Mouse (Mus musculus): ENCODE results near the gene Prl6a1. TPM values are rescaled to one million over a fixed set of nuclear protein-coding genes. Genes with fewer than 3 reads are reported as not detected.

Gene Prl6a1
- polyA plus RNA-seq (2014; fragmentation: Nextera tagmentation; extraction: Ambion mirVana) = not detected in 2 replicates

GRCm38 (mm10) chr13:27312334-27313225 lies at the start of gene Prl6a1:
TSS of gene Prl6a1 (plus strand) at chr13:27312627.
- 89% methylated on average over 7 of the region's 7 CpGs for WGBS
- H3K4me1 ChIP-seq (replicated peaks; ENCODE audit: control insufficient read depth, insufficient read depth, low read length) = no peaks in the 10 kb centered on the region
- no peaks in the 10 kb centered on the region for H3K9me3 ChIP-seq (ENCODE audit: control insufficient read depth, low read length)
- H3K27me3 ChIP-seq (ENCODE audit: control insufficient read depth, insufficient read depth, low read length) = no peaks in the 10 kb centered on the region
- no peak within 1 kb of the TSS for H3K4me2 ChIP-seq (replicated peaks; ENCODE audit: low read depth, low read length)
- H3K9ac ChIP-seq (ENCODE audit: low read depth, low read length) = no peak within 1 kb of the TSS
- H3K4me3 ChIP-seq (ENCODE audit: low read depth, low read length) = no peak within 1 kb of the TSS
- DNase-seq (ENCODE audit: low spot score) (no peak), ATAC-seq (ENCODE audit: low FRiP score) (no peak)
- no peaks in the 10 kb centered on the region for H3K36me3 ChIP-seq (ENCODE audit: control insufficient read depth, insufficient read depth, low read length)
- H3K27ac ChIP-seq (ENCODE audit: low read depth, low read length) = no peak within 1 kb of the TSS

DNA sequence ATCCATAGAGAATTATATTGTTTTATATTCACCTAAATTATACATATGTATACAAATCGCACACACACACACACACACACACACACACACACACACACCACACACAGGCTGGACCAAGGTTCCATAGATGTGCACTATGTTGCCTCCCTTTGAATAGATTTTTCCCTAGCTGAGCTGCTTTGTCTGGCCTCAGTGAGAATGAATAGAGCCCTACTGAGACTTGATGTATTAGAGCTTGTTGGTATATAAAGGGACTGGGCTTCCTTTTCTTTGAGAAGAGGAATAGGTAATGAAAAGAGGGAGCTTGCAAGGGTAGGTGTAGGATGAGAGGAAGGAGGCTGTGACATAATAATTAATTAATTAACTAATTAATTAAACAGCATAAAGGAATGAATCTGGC lies 22.6 kb downstream of the Prl6a1 start:
- H3K9ac ChIP-seq (ENCODE audit: low read depth, low read length) = no peak overlapping the region
- no peak overlapping the region for H3K27ac ChIP-seq (ENCODE audit: low read depth, low read length)
- H3K9me3 ChIP-seq (ENCODE audit: control insufficient read depth, low read length) = no peaks in the 10 kb centered on the region
- ATAC-seq (ENCODE audit: low FRiP score) = peak; percentile 82
- WGBS = 54% methylated on average over 1 of the region's 1 CpGs
- no peaks in the 10 kb centered on the region for H3K4me1 ChIP-seq (replicated peaks; ENCODE audit: control insufficient read depth, insufficient read depth, low read length)
- no peak overlapping the region for H3K4me3 ChIP-seq (ENCODE audit: low read depth, low read length)
- no peaks in the 10 kb centered on the region for H3K36me3 ChIP-seq (ENCODE audit: control insufficient read depth, insufficient read depth, low read length)
- no peaks in the 10 kb centered on the region for H3K27me3 ChIP-seq (ENCODE audit: control insufficient read depth, insufficient read depth, low read length)
- peak; percentile 7 for DNase-seq (ENCODE audit: low spot score)
- no peak overlapping the region for H3K4me2 ChIP-seq (replicated peaks; ENCODE audit: low read depth, low read length)

DNA sequence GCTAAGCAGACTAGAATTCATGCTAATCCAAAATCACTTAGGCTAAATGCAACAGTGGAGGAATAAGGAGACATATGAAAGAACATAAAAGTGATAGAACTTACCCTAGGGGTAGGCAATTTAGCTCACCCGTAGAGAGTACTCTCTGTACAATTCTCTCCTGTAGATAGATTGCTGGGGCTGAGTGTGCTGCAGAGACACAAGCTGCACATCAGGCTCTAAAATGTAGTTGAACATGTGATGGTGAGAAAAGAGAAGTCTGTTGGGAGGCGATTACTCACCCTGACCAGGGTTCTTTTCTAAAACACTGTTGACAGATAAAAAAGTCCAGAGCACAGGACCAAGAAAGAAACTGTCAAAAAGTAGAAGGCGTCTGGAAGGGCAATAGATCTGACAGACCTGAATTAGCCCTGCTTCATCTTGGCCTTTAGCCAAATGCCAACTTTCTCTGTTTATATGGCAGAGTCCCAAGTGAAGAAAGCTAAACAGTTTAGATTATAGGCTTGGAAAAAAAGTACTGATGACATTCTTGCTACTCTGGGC lies 30.4 kb downstream of the Prl6a1 start:
- DNase-seq (ENCODE audit: low spot score) (no peak), ATAC-seq (ENCODE audit: low FRiP score) (no peak)

DNA sequence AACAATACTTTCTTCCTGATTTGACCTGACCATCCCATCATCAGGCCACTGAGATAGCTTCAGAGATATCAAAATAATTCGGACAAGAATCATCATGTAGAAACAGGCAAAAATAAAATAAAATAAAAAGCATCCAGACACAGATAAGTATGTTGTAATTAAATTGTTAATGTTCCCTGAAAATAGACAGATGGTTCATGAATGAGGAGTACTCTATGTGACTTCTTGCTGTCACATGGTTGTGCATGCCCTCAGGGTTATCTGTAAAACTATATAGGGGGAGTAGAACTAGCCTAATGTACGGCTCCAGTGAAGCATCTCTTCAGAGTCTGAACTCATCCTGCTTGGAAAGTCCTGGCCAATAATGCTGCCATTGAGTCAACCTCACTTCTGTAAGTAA lies 32.9 kb downstream of the Prl6a1 start, which contains the start of gene Prl8a2:
TSS of gene Prl8a2 (plus strand) at position 301 of the 400 bp plus-strand sequence.
- Histone ChIP-seq H3K27me3 (ENCODE audit: control insufficient read depth, insufficient read depth, low read length) (no peaks in the 10 kb centered on the region), H3K4me3 (ENCODE audit: low read depth, low read length) (no peak within 1 kb of the TSS), H3K4me2 (replicated peaks; ENCODE audit: low read depth, low read length) (no peak within 1 kb of the TSS), H3K4me1 (replicated peaks; ENCODE audit: control insufficient read depth, insufficient read depth, low read length) (no peaks in the 10 kb centered on the region), H3K27ac (ENCODE audit: low read depth, low read length) (no peak within 1 kb of the TSS), H3K9me3 (ENCODE audit: control insufficient read depth, low read length) (no peaks in the 10 kb centered on the region), H3K36me3 (ENCODE audit: control insufficient read depth, insufficient read depth, low read length) (no peaks in the 10 kb centered on the region), H3K9ac (ENCODE audit: low read depth, low read length) (no peak within 1 kb of the TSS)
- WGBS = 77% methylated on average over 2 of the region's 2 CpGs
- ATAC-seq (ENCODE audit: low FRiP score) (no peak), DNase-seq (ENCODE audit: low spot score) (no peak)

More for the DNA sequence above, 30.4 kb downstream of the Prl6a1 start:
- H3K27me3 ChIP-seq (ENCODE audit: control insufficient read depth, insufficient read depth, low read length) = no peaks in the 10 kb centered on the region
- H3K4me3 ChIP-seq (ENCODE audit: low read depth, low read length) = no peak overlapping the region
- 87% methylated on average over 3 of the region's 3 CpGs for WGBS
- H3K36me3 ChIP-seq (ENCODE audit: control insufficient read depth, insufficient read depth, low read length) = no peaks in the 10 kb centered on the region
- no peaks in the 10 kb centered on the region for H3K9me3 ChIP-seq (ENCODE audit: control insufficient read depth, low read length)
- no peak overlapping the region for H3K27ac ChIP-seq (ENCODE audit: low read depth, low read length)
- H3K4me1 ChIP-seq (replicated peaks; ENCODE audit: control insufficient read depth, insufficient read depth, low read length) = no peaks in the 10 kb centered on the region
- H3K4me2 ChIP-seq (replicated peaks; ENCODE audit: low read depth, low read length) = no peak overlapping the region
- H3K9ac ChIP-seq (ENCODE audit: low read depth, low read length) = no peak overlapping the region

Other genes starting within 250 kb of the Prl6a1 start
- gene Prl3d1, start 218.4 kb upstream of the Prl6a1 start, polyA plus RNA-seq (2014; fragmentation: Nextera tagmentation; extraction: Ambion mirVana) = not detected in 2 replicates
- gene Prl3d2, start 190.9 kb upstream of the Prl6a1 start, polyA plus RNA-seq (2014; fragmentation: Nextera tagmentation; extraction: Ambion mirVana) = not detected in 2 replicates
- gene Prl3d3, start 155.8 kb upstream of the Prl6a1 start, polyA plus RNA-seq (2014; fragmentation: Nextera tagmentation; extraction: Ambion mirVana) = not detected in 2 replicates
- gene Prl3c1, start 116.0 kb upstream of the Prl6a1 start, polyA plus RNA-seq (2014; fragmentation: Nextera tagmentation; extraction: Ambion mirVana) = not detected in 2 replicates
- gene Prl3b1, start 70.8 kb upstream of the Prl6a1 start, polyA plus RNA-seq (2014; fragmentation: Nextera tagmentation; extraction: Ambion mirVana) = 0.46 and 0.57 TPM in 2 replicates
- gene Prl3a1, start 53.2 kb upstream of the Prl6a1 start, polyA plus RNA-seq (2014; fragmentation: Nextera tagmentation; extraction: Ambion mirVana) = not detected in 2 replicates
- gene Prl8a2, start 33.0 kb downstream of the Prl6a1 start, polyA plus RNA-seq (2014; fragmentation: Nextera tagmentation; extraction: Ambion mirVana) = not detected in 2 replicates
- not detected in 2 replicates for gene Prl2b1, start 78.2 kb downstream of the Prl6a1 start, polyA plus RNA-seq (2014; fragmentation: Nextera tagmentation; extraction: Ambion mirVana)
- gene Prl8a6, start 126.1 kb downstream of the Prl6a1 start, polyA plus RNA-seq (2014; fragmentation: Nextera tagmentation; extraction: Ambion mirVana) = not detected in 2 replicates
- gene Prl8a8, start 200.6 kb downstream of the Prl6a1 start, polyA plus RNA-seq (2014; fragmentation: Nextera tagmentation; extraction: Ambion mirVana) = not detected in 2 replicates